Mouse (Mus musculus) B cell, adult 2 months (primary cell): ENCODE measurements around the gene Gtpbp10.

Source experiments
- DNase-seq, 2 experiments: peaks; one replicate each; pipeline ENCODE4 v3.0.0; 2022

Gtpbp10 gene

GRCm38 (mm10) chr5:5495042-5495441 lies 64.3 kb downstream of the Gtpbp10 start:
- DNase-seq, result no peak

- peak; percentile 35 to 44 for DNase-seq
These were observed 64.9 kb downstream of the Gtpbp10 start for GRCm38 (mm10) chr5:5494269-5495005.

- no peak for DNase-seq
These were observed 67.2 kb downstream of the Gtpbp10 start for GRCm38 (mm10) chr5:5492163-5492562.
